Mouse (Mus musculus): ENCODE measurements at regions not wholly inside any gene's neighbourhood (a gene's known extent, or its start where the extent isn't known, plus 50 kb on each side); places are given as distances from the start of the nearest gene placed in this dataset.

DNA sequence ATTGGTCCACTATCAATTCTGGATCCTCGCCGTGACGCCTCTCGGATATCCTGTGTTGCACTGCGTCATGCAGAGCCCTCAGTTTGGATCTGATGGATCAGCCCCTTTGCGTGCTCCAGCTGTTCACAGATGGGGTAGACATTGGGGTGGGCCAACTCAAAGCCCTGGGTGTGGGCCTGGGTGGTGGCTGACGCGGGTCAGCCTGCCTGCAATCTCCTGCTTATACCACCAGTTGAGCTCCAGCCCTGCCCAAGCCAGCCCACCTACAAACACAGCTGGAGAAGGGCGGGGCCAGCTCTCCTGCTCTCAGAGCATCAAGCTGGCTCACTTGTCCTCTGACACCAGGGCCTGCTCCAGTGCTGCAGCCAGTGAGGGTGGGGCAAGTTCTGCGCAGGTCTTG is 73.1 kb downstream of the Rps15a start:
- Histone ChIP-seq H3K4me1 (ENCODE audit: control insufficient read depth in 1 of 2, insufficient read depth in 2 of 2, low read length in 2 of 2) (no peaks in the 10 kb centered on the region), H3K36me3 (ENCODE audit: control insufficient read depth in 1 of 2, insufficient read depth in 2 of 2, low read length in 2 of 2) (no peaks in the 10 kb centered on the region), H3K9me3 (replicated peaks; ENCODE audit: insufficient read depth, low read length) (no peaks in the 10 kb centered on the region), H3K79me2 (ENCODE audit: control insufficient read depth, insufficient read depth, low read length, poor library complexity) (no peaks in the 10 kb centered on the region), H3K4me3 (ENCODE audit: control insufficient read depth in 1 of 2, insufficient read depth in 1 of 2, low read depth in 2 of 2, low read length in 2 of 2) (no peak overlapping the region), H3K27ac (ENCODE audit: control insufficient read depth, low read depth, low read length) (no peak overlapping the region), H3K9ac (ENCODE audit: control insufficient read depth, low read depth, low read length, poor library complexity, severe bottlenecking) (no peak overlapping the region), H3K27me3 (ENCODE audit: control insufficient read depth in 1 of 2, insufficient read depth in 2 of 2, low read length in 2 of 2) (no peaks in the 10 kb centered on the region; a peak in 1 of 4 replicates)
- no peak for DNase-seq (ENCODE audit: low read depth, low spot score)
- TF ChIP-seq MEF2A (IDR thresholded peaks at IDR 0.05; ENCODE audit: extremely low read depth, insufficient replicate concordance, low read depth, low read length, poor library complexity, severe bottlenecking) (no peak), JUND (IDR thresholded peaks at IDR 0.05; ENCODE audit: low read depth, low read length) (no peak), SIN3A (IDR thresholded peaks at IDR 0.05; ENCODE audit: low read length) (no peak), MAX (IDR thresholded peaks at IDR 0.05; ENCODE audit: low read length) (no peak), NELFE (IDR thresholded peaks at IDR 0.05; ENCODE audit: low read depth, low read length) (no peak), MYC (IDR thresholded peaks at IDR 0.05; ENCODE audit: low read depth, low read length) (no peak), POLR2A (IDR thresholded peaks at IDR 0.05; ENCODE audit: control insufficient read depth in 1 of 2, insufficient read depth in 1 of 2, low read depth in 1 of 2, low read length in 2 of 2, poor library complexity in 1 of 2) (no peak), CTCF (IDR thresholded peaks at IDR 0.05 in 2 of 3, conservative IDR thresholded peaks at IDR 0.05 in 1 of 3; ENCODE audit: control insufficient read depth in 1 of 3, insufficient read depth in 1 of 3, low read depth in 2 of 3, low read length in 3 of 3, poor library complexity in 1 of 3, severe bottlenecking in 1 of 3) (no peak), MAZ (IDR thresholded peaks at IDR 0.05; ENCODE audit: low read depth, low read length) (no peak)

DNA sequence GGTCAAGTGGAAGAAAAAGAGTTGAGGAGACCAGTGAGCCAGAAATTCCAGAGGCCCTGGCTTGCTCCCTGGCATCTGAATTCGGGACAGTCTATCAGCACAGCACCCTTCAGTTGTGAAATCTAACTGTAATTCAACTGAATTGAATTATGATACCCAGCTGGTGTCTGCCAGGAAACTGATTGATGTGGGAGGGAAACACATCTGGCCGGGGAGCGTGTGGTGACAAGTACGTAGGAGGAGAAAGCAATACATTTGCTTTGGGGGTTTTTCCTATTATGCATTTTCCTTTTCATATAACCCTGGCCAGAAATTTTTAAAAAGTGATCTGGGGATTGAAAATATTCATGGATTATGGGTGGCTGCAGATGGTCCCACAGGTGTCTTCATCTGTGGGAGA is 76.1 kb downstream of the Rps15a start:
- Histone ChIP-seq H3K27me3 (ENCODE audit: control insufficient read depth in 1 of 2, insufficient read depth in 2 of 2, low read length in 2 of 2) (no peaks in the 10 kb centered on the region), H3K4me3 (ENCODE audit: control insufficient read depth in 1 of 2, insufficient read depth in 1 of 2, low read depth in 2 of 2, low read length in 2 of 2) (no peak overlapping the region), H3K9ac (ENCODE audit: control insufficient read depth, low read depth, low read length, poor library complexity, severe bottlenecking) (no peak overlapping the region), H3K36me3 (ENCODE audit: control insufficient read depth in 1 of 2, insufficient read depth in 2 of 2, low read length in 2 of 2) (no peaks in the 10 kb centered on the region), H3K79me2 (ENCODE audit: control insufficient read depth, insufficient read depth, low read length, poor library complexity) (no peaks in the 10 kb centered on the region), H3K9me3 (replicated peaks; ENCODE audit: insufficient read depth, low read length) (no peaks in the 10 kb centered on the region), H3K4me1 (ENCODE audit: control insufficient read depth in 1 of 2, insufficient read depth in 2 of 2, low read length in 2 of 2) (no peaks in the 10 kb centered on the region), H3K27ac (ENCODE audit: control insufficient read depth, low read depth, low read length) (no peak overlapping the region)
- no peak for TF ChIP-seq ZMIZ1 (IDR thresholded peaks at IDR 0.05; ENCODE audit: low read depth, low read length)
- no peak for TF ChIP-seq ZNF384 (IDR thresholded peaks at IDR 0.05; ENCODE audit: low read depth, low read length)
- TF ChIP-seq ELF1 (IDR thresholded peaks at IDR 0.05; ENCODE audit: low read depth, low read length), result no peak
- TF ChIP-seq MAFK (IDR thresholded peaks at IDR 0.05; ENCODE audit: borderline replicate concordance, low read depth, low read length), result no peak
- no peak for TF ChIP-seq USF2 (IDR thresholded peaks at IDR 0.05; ENCODE audit: borderline replicate concordance in 1 of 2, insufficient read depth in 1 of 2, low read depth in 1 of 2, low read length in 2 of 2)
- TF ChIP-seq MEF2A (IDR thresholded peaks at IDR 0.05; ENCODE audit: extremely low read depth, insufficient replicate concordance, low read depth, low read length, poor library complexity, severe bottlenecking), result no peak
- TF ChIP-seq NRF1 (IDR thresholded peaks at IDR 0.05; ENCODE audit: insufficient read depth, low read depth, low read length, poor library complexity, severe bottlenecking), result no peak
- no peak for TF ChIP-seq JUND (IDR thresholded peaks at IDR 0.05; ENCODE audit: low read depth, low read length)
- no peak for TF ChIP-seq GATA1 (IDR thresholded peaks at IDR 0.05; ENCODE audit: low read depth, low read length)
- TF ChIP-seq MAX (IDR thresholded peaks at IDR 0.05; ENCODE audit: low read length), result no peak
- no peak for TF ChIP-seq MYB (IDR thresholded peaks at IDR 0.05; ENCODE audit: low read depth, low read length)
- TF ChIP-seq RAD21 (IDR thresholded peaks at IDR 0.05; ENCODE audit: low read depth, low read length), result no peak
- no peak for TF ChIP-seq MXI1 (IDR thresholded peaks at IDR 0.05; ENCODE audit: low read depth, low read length)
- no peak for TF ChIP-seq ETS1 (IDR thresholded peaks at IDR 0.05; ENCODE audit: low read depth, low read length)
- no peak for TF ChIP-seq POLR2AphosphoS5 (IDR thresholded peaks at IDR 0.05; ENCODE audit: borderline replicate concordance, low read depth, low read length)
- no peak for TF ChIP-seq SMC3 (IDR thresholded peaks at IDR 0.05; ENCODE audit: low read depth, low read length)
- no peak for TF ChIP-seq E2F4 (IDR thresholded peaks at IDR 0.05; ENCODE audit: borderline replicate concordance, low read depth, low read length)
- DNase-seq (ENCODE audit: low read depth, low spot score), result no peak
